Mouse (Mus musculus): ENCODE results near the gene Neo1. TPM values are rescaled to one million over a fixed set of nuclear protein-coding genes. Genes with fewer than 3 reads are reported as not detected.

Neo1 gene
- not detected in 2 replicates for total RNA-seq (2015; ENCODE audit: low replicate concordance)
- total RNA-seq (2017; ENCODE audit: low replicate concordance): not detected in 2 replicates

DNA sequence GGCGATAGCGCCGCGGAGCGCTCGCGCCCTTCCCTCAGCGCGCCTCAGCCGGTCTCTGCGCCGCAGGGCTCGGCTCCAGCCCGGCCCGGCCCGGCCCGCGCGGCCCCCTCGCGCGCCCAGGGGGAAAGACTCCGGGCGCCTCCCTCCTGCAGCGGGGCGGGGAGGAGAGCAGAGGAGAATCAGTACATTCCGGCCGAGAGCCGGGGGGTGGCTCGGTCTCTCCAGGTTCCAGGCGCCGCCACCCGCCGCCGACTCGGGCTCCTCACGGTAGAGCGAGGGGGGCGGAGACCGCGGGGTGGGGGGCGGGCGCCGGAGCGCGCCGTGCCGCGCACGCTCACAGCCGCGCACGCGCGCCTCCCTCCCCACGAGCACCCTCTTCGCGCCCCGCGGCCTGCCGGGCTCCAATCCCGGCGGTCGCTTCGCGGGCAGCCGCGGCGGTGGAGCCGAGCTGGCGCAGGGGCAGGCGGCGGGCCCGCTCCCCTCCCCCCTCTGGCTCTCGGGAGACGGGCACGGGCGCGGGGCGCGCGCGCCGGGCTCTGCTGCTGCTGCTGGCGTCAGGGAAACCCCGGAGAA, at the start of gene Neo1:
TSS of gene Neo1 (minus strand) at position 283 of the 573 bp plus-strand sequence.
- ATAC-seq (replicated peaks; ENCODE audit: low FRiP score, poor library complexity, severe bottlenecking): no peak

DNA sequence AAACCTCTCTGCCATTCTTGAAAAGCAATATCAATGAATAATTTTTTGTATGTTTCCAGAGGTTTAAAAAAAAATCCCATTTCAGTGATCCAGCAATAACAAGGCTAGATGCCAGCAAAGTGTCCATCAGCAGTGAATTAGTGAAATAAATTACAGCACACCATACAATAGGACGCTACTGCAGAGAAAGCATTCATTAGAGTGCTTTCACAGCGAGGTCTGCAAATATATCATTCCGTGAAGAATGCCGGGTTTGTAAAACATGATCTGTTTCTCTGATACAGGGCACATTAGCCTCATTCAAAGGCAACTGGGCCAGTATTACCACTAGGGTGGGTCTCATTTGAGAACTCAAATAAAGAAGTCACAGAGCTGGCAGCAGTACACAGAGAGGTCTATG, 39.4 kb upstream of the Neo1 start:
- no peak for ATAC-seq (replicated peaks; ENCODE audit: low FRiP score, poor library complexity, severe bottlenecking)

DNA sequence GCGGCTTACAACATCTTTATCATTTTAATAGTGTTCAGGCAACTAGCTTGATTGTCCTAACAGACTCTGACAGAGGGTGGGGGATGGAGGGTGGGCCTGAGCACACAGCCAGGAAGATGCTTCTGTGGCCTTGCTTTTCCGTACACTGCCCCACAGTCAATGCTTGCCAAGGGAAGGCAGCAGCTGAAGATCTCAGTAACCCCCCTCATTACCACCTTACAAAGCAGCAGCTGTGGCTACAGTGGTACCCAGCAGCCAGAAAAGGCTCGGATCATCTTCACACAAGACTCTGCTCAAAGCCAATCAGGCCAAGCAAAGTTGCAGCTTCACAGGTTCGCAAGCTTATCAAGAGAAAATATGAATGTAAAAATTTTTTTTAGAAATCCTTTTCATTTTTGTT, 37.6 kb upstream of the Neo1 start:
- no peak for ATAC-seq (replicated peaks; ENCODE audit: low FRiP score, poor library complexity, severe bottlenecking)

DNA sequence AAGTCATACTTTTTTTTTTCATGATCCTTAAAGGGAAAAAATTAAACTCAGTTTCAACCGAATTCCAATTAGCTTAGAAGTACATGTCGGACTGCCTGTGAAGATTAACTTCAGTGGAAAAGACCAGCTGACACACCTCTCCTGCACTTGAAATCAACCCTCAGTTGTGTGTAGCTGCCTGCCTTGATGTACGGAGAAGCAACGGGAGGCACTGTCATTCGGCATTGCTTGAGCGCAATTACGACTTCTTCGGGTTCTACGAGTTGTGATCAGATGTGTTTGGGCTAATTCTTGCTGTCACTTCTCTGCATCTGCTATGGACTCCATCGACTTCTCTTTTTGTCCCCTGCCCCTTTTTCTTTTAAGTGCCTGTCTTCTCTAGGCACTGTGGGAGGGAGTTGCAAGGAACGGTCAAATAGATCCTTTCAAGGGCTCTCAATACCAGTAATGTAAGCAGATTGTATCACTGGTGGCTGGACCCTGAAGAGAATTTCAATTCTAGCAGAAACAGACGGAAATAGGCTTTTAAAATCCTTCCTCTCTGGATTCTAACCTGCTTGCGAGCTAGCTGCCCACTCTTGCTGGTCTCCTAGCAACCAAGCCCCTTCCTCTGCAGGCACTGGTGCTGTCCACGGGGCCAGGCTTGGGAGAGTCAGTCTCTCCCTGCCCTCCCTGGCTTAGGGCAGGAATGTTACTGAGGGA, 36.0 kb upstream of the Neo1 start:
- ATAC-seq (replicated peaks; ENCODE audit: low FRiP score, poor library complexity, severe bottlenecking): no peak

DNA sequence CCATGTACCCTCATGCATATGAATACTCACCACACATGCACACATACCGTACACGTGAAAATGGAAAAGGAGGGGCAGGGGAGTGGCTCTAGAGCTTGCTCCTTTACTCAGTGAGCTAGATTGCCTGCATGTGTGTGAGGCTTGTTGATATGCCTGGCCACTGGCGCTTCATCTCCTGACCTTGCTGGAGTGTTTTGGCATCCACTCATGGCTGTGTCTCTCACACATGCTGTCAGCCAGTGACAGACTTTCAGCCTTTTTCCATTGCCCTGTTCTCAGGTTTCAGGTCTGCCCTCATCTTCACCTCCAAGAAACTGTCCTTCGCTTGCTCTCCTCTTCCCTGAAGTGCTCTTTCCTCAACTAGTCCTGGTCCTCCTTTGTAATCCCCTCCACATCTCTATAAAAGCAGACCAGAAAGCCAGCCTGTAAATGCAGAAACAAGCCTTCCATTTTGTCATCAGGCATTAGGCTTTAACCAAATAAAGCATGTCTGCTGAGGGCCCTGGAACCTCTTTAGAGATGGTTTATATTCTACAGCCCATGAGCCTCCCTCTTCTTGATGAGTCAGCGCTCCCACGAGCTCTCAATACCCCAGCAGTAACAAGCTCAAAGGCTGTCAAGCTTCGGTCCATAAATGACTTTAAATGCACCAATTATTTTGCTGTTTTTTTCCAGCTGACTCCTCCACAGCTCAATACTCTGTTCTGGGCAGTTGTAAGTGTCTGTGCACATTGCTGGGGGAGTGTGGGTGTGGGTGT, 35.2 kb upstream of the Neo1 start:
- no peak for ATAC-seq (replicated peaks; ENCODE audit: low FRiP score, poor library complexity, severe bottlenecking)

DNA sequence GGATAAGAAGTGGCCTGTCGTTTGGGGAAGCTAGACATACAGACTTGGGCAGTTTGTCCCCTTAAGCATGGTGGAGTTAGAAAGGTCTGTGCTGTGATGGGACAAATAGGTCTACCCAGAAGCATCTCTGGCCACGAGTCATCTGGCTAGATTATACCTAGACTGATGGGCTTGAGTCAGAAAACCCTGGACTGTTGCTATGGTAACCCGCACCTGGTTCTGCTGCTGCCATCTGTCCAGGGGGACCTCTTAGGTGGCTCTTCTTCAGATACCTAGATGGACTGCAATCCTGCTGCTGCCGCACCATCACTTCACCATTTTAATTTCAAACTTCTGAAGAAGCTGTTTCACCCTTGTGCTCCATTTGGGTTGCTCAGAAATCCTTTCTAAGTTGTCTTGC, 34.0 kb upstream of the Neo1 start:
- no peak for ATAC-seq (replicated peaks; ENCODE audit: low FRiP score, poor library complexity, severe bottlenecking)

DNA sequence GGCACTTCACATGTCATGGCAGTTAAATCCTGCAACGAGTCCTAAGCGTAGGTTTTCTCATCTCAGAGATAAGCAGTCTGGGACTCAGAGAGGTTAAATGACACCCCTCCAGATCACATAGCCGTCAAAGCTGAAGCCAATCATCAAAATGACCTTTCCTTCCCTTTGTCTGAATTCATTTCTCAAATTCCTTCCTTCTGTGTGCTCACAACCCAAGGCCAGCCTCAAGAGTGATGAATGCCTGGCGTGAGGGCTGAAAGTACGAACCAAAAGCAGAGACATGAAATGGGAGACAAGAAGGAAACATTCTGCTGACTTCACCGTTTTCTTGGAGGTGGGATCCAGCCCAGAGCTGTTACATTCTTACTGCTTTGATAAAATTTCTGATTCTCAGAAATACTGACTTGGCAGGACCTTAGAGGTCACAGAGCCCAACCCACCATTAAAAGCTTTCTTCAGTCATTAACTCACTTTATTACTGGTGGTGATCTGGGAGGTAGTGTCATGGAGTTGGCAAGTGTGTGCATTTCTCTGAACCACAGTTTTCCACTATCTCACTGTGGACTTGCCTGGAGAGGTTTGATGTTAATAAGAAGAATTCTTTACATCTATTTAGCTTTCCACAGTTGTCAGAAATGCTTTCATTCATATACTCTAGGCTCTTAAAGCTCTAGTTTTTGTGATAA, 29.5 kb upstream of the Neo1 start:
- no peak for ATAC-seq (replicated peaks; ENCODE audit: low FRiP score, poor library complexity, severe bottlenecking)

DNA sequence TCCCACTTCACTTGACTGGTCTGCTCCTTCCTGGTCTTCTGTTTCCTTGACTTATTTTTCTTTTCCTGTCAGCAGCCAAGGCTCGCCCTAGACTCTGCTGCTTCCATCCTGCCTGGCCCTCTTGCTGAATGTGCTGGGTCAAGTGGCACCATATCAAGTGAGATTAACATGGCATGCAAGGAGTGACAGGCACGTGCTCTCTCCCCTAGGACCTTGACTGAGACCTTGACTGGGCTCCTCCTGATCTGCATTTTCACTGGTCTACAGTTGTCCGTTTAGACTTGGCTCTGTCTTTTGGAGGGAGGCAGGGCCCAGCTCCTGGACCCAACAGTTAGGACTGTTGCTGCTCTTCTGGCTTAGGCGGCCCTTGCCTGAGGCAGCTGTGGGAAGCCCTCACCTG, 26.2 kb upstream of the Neo1 start:
- ATAC-seq (replicated peaks; ENCODE audit: low FRiP score, poor library complexity, severe bottlenecking): no peak

DNA sequence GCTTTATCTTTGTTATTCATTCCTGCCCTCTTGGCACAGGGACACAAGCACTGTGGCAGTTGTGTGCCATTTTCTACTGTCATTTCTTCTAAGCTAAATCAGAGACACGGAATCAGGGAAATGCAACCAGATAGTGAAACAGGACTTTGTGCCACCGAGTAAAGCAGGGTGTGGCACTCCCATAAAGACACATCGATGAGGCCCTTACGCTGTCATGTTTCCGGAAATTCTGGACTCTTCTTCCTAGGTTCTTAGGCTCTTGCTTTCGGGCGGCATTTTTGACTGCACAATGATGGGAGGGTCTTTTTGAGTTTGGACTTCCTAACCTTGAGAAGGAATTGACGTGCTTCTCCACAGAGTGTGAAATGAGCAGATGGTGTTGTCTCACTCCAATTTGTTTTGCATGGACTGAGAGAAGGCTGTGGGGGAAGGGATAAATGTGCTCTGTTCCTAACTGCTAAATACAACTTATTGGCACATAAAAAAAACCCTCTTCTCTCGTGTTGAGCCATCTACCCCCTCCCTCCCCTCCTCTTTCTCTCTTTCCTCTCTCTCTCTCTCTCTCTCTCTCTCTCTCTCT, 23.9 kb upstream of the Neo1 start:
- no peak for ATAC-seq (replicated peaks; ENCODE audit: low FRiP score, poor library complexity, severe bottlenecking)

DNA sequence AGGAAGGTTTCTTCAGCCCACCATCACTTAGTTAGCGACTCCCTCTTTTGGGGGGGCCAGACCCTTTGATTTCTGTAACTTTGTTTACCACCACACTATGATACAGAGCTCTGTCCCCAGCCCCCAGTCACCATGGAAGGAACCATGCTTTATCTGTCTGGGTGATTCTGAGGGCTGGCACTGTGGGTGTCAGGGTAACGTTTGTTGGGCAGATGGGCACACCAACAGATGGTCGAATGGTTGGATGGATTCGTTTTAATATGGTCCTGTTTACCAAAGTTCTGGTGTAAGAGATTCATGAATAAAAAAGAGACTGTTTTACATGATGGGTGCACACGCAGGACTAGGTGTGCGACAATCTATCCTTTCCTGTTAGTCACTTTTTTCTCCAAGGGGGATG, 22.9 kb upstream of the Neo1 start:
- ATAC-seq (replicated peaks; ENCODE audit: low FRiP score, poor library complexity, severe bottlenecking): no peak

DNA sequence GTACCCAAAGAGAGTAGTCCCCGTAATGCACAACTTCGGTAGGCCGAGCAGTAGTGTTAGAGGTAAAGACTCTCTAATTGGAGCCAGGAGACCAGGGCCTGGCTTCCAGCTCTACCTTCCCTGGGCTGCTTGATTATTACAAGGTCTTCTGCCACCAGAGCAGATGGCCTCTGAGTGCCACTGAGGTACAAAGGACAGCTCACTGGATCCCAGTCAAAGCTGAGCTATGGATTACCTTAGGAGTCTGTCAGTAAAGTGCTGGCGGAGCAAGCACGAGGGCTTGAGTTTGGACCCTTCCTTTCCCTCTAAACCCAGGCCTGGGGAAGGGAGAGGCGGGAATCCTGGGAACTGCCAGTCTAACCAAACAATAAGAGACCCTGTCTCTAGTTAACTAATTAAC, 21.8 kb upstream of the Neo1 start:
- ATAC-seq (replicated peaks; ENCODE audit: low FRiP score, poor library complexity, severe bottlenecking): no peak

DNA sequence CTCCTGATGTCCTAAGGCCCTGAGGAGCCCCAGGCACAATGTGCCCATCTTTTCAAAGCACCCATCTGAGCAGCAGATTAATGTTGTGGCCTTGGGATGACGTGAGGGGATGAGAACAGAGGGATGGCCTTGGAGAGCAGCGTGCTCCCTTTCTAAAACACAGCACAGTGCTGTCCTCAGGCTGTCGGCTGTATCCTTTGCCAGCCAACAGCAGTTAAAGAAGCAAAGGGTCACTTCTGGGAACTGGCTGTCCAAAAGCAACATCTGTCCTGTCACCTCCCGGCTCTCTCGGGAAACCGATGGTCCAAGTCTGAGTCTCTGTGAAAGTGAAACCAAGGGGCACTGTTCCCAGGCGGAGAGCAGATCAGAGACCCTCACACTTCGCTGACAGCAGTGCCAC, 20.0 kb upstream of the Neo1 start:
- ATAC-seq (replicated peaks; ENCODE audit: low FRiP score, poor library complexity, severe bottlenecking): no peak

DNA sequence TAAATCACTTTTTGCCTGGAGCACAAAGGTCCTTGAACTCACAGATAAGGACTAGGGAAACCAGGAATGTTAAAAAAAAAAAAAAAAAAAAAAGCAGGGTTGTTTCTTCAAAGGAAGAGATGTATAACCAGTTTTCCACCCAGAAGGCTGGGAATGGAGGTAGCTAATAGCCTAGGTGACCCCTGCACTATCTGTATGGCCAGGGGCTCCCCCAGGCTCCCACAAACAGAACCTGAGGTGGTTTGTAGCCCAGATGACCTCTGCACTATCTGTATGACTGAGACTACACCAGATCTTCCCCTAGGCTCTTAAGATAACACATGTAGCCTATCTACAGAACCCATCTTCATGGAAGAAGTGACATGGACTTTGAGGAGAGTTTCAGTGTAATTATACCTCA, 5.6 kb upstream of the Neo1 start:
- ATAC-seq (replicated peaks; ENCODE audit: low FRiP score, poor library complexity, severe bottlenecking): no peak

DNA sequence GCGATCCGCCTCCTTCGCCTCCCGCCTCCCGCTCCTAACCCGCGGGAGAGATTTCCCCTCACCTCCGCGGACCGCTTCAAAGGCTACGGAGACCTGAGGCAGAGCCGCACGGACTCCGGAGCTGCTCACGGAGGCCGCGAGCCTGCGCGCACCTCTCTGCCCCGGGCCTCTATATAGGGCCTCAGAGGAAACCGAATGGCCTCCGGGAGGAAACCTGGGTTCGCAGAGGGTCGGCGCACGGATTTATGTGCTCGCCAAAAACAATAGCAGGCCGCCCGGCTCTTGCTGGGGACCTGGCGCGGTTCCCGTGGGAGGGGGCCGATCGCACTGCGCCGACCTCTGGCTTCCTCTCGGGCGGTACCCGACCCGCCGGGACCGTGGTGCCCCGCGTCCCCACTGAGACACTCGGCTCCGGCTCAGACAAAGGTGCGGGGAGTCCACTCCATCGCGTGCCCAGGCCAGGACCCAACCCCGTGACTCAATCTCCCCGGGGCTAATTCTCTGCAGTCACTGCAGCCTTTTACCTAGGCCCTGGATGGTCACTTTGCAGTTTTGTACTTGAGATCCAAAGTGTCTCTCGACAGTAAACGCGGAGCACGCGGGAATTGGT, 596 bp upstream of the Neo1 start:
- ATAC-seq (replicated peaks; ENCODE audit: low FRiP score, poor library complexity, severe bottlenecking): no peak

DNA sequence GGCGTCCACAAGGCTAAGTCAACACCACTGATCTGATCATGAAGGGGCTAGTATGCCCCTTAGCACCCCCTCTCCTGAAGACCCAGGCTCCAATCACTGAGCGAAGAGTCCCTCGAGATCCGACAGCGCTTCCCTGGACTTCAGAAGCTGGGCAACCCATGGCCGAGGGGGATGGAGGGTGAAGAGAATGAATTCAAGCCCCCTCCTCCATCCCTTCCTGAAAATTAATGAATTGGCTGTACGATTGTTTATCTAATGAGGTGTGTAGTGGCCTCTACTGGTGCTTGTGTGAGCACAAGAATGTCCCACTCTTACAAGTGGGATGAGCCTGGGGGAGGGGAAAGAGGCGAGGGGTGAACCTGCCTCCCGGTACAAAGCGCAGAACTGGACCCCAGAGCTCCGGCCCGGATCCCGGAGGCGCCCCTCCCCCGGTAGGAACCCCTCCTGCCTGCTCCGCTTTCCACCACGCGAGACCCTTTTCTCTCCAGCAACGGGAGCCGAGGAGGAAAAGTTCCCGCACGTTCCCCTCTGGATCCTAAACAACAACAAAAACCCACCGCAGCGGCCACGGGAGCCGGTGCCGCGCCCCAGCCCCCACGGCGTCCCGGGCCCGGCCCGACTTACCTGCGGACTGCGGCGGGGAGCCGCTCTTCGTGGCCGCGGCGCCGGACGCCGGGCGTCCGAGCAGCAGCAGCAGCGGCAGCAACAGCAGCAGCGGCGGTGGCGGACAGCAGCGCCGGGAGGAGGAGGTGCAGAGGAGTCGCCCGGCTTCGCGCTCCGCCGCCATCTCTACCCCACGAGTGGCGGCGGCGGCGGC, 691 bp downstream of the Neo1 start:
- no peak for ATAC-seq (replicated peaks; ENCODE audit: low FRiP score, poor library complexity, severe bottlenecking)

DNA sequence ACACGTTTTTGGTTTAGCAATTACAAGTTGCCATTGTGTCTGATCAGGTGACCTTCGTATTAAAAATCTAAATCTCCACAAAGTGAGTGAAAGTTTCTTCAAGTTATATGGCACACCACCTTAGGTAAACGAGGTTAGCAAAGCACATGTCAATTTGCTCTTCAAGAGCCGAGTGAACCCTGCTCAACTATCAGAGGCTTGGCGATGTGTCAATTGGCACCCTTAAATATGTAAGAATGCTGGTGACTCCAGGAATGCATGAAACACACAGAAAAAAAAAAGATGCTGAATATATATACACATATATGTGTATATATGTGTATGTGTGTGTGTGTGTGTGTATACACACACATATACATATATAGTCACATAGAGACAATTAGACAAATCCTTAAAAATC, 1.4 kb downstream of the Neo1 start:
- ATAC-seq (replicated peaks; ENCODE audit: low FRiP score, poor library complexity, severe bottlenecking): no peak

DNA sequence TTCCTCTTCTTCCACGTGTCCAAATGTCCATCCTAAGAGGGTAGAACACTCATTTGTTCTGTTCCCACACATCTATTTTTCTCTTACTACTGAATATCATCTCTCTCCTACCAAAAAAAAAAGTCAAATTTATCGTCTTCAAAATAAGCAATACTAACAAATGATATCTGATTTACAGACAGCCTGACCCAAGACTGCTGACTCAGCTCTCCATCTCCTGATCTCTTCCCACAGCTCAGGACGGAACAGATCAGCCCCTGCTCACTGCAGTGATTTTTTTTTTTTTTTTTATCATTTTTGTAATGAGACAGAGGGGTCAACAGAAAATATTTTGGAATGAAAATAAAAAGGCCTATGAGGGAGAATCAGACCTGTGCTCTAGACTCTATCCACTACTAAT, 2.7 kb downstream of the Neo1 start:
- ATAC-seq (replicated peaks; ENCODE audit: low FRiP score, poor library complexity, severe bottlenecking): no peak

DNA sequence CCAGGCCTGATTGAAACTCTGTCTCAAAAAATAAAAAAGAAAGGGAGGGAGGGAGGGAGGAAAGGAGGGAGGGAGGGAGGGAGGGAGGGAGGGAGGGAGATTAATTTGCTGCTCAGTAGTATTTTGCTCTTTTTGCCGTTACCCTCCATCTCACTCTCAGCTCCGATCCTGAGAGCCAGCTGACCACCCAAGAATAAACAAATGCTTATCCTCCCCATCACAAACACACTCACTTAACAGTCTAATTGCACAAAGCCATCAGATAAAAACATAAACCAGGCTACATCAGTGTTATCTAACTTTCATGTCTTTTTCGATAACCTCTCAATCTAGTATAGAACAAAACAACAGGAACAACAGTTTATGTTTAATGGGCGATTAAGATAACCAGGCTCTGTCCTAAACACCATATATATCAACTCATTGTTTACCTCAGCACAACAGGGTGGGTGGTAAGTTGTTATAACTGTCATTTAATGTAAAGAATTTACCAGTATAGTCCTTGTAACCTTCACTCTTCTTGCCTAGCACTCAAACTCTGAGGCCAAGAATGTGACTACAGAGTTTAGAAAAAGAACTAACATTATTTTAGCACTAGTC, 11.9 kb downstream of the Neo1 start:
- no peak for ATAC-seq (replicated peaks; ENCODE audit: low FRiP score, poor library complexity, severe bottlenecking)
